Mouse (Mus musculus) liver, embryonic 16.5 days (tissue): Measurements from ENCODE around the gene Unc119b. TPM values are rescaled to one million over a fixed set of nuclear protein-coding genes. Genes with fewer than 3 reads are reported as not detected.
"Not testable (repeated sequence)": the region's sequence is repeated elsewhere in the genome, so short reads cannot be mapped to it uniquely, and the experiment has no call there.

Source experiments
- ATAC-seq: fragments of 200-750 bp; cut with Nextera tagmentation; 2 replicates; pipeline ENCODE4 v1.8.0; 2017; ENCODE audit warnings: low read depth, mild to moderate bottlenecking, moderate number of reproducible peaks, moderate library complexity
- H3K27ac ChIP-seq: fragments of 300-500 bp; sonication (generic); 2 replicates; pipeline ENCODE4 v1.5.1; 2014; ENCODE audit warnings: mild to moderate bottlenecking, low read length
- H3K27me3 ChIP-seq: fragments of 300-500 bp; sonication (generic); 2 replicates; pipeline ENCODE4 v1.6.1; 2014; ENCODE audit warnings: low read depth, low read length, mixed read lengths; ENCODE audit not compliant: control insufficient read depth, insufficient read depth
- H3K36me3 ChIP-seq: fragments of 300-500 bp; sonication (generic); 2 replicates; pipeline ENCODE4 v1.6.1; 2014; ENCODE audit warnings: mild to moderate bottlenecking; ENCODE audit not compliant: control insufficient read depth, insufficient read depth
- H3K4me1 ChIP-seq: fragments of 300-500 bp; sonication (generic); 2 replicates; pipeline ENCODE4 v1.6.1; 2014; ENCODE audit warnings: low read depth, low read length, mixed read lengths; ENCODE audit not compliant: control insufficient read depth
- H3K4me2 ChIP-seq: fragments of 300-500 bp; sonication (generic); 2 replicates; pipeline ENCODE4 v1.6.1; 2014; ENCODE audit warnings: low read depth, low read length, mixed read lengths
- H3K4me3 ChIP-seq: fragments of 300-500 bp; sonication (generic); 2 replicates; pipeline ENCODE4 v1.5.1; 2014; ENCODE audit warnings: low read depth, mild to moderate bottlenecking, low read length
- H3K9ac ChIP-seq: fragments of 300-500 bp; sonication (generic); 2 replicates; pipeline ENCODE4 v1.6.1; 2014; ENCODE audit warnings: low read depth, low read length
- H3K9me3 ChIP-seq: fragments of 300-500 bp; sonication (generic); replicated peaks from 2 replicates; pipeline ENCODE4 v1.6.1; 2016; ENCODE audit warnings: low read length; ENCODE audit not compliant: control insufficient read depth
- WGBS: fragments of 180-500 bp; shearing (Covaris S2); extraction: QIAGEN DNeasy Blood & Tissue Kit; methylation state at CpG from one replicate; pipeline ENCODE4 v1.1.7; 2014; ENCODE audit not compliant: insufficient replicate concordance; 5-methylcytosine and 5-hydroxymethylcytosine counted together
- polyA plus RNA-seq: library from polyadenylated mRNA; unstranded; fragments of >200 nt; fragmentation: Nextera tagmentation; extraction: Ambion mirVana; gene quantifications from 2 replicates; pipeline ENCODE4 v1.2.1, GENCODE M21; 2015

Gene Unc119b
- polyA plus RNA-seq, 1 experiment from 2014 or later, result 8.1 TPM

GRCm38 (mm10) chr5:115074749-115075148, 60.0 kb downstream of the Unc119b start:
- Histone ChIP-seq H3K4me2 (peak overlapping the region; percentile 13; the same call in 1 of the 2 replicates), H3K27ac (peak overlapping the region; percentile 68)
- WGBS, result 37% methylated on average over 4 of the region's 4 CpGs

GRCm38 (mm10) chr5:115073306-115073705, 61.5 kb downstream of the Unc119b start:
- Histone ChIP-seq H3K4me1 (peaks cover 90% of the 10 kb centered on the region), H3K4me3 (peak overlapping the region; percentile 7; the same call in 1 of the 2 replicates), H3K27ac (peak overlapping the region; percentile 98), H3K4me2 (peak overlapping the region; percentile 52), H3K36me3 (peaks cover 25% of the 10 kb centered on the region), H3K9ac (peak overlapping the region; percentile 49; the same call in 1 of the 2 replicates)
- not testable (repeated sequence) for H3K27me3 ChIP-seq, ATAC-seq, H3K9me3 ChIP-seq
- WGBS, result 30% methylated on average over 8 of the region's 8 CpGs

More at GRCm38 (mm10) chr5:115074749-115075148, 60.0 kb downstream of the Unc119b start:
- no peaks in the 10 kb centered on the region for H3K27me3 ChIP-seq
- H3K4me3 ChIP-seq, result no peak overlapping the region
- H3K9me3 ChIP-seq, result no peaks in the 10 kb centered on the region
- no peak for ATAC-seq
- H3K36me3 ChIP-seq, result peaks cover 25% of the 10 kb centered on the region
- H3K4me1 ChIP-seq, result peaks cover 80% of the 10 kb centered on the region
- 0 out of 2 replicates have a peak overlapping the region, but pooled peaks have one; percentile 9 for H3K9ac ChIP-seq

Other genes with a start within 250 kb of the Unc119b start
- 2.2 and 2.6 TPM in 2 replicates for gene Oasl2, start 238.0 kb downstream of the Unc119b start, polyA plus RNA-seq
- 0.26 and 0.61 TPM in 2 replicates for gene Oasl1, start 211.7 kb downstream of the Unc119b start, polyA plus RNA-seq
- gene 2210016L21Rik, start 192.8 kb downstream of the Unc119b start, polyA plus RNA-seq, result 9.8 and 10.2 TPM in 2 replicates
- gene Hnf1a, start 163.9 kb downstream of the Unc119b start, polyA plus RNA-seq, result 4.1 and 4.7 TPM in 2 replicates
- gene Sppl3, start 123.8 kb downstream of the Unc119b start, polyA plus RNA-seq, result 3.2 and 3.3 TPM in 2 replicates
- 8.1 and 8.5 TPM in 2 replicates for gene Gm10401, start 36.7 kb downstream of the Unc119b start, polyA plus RNA-seq
- gene Acads, start 15.6 kb downstream of the Unc119b start, polyA plus RNA-seq, result 48.8 and 54.2 TPM in 2 replicates
- gene Mlec, start 23.2 kb upstream of the Unc119b start, polyA plus RNA-seq, result 16.6 and 19.4 TPM in 2 replicates
- 0.13 and 0.19 TPM in 2 replicates for gene Cabp1, start 59.4 kb upstream of the Unc119b start, polyA plus RNA-seq
- gene Pop5, start 100.9 kb upstream of the Unc119b start, polyA plus RNA-seq, result 68.1 and 74.8 TPM in 2 replicates
- gene Rnf10, start 137.9 kb upstream of the Unc119b start, polyA plus RNA-seq, result 111 and 137 TPM in 2 replicates
- 25.2 and 26.7 TPM in 2 replicates for gene Coq5, start 144.7 kb upstream of the Unc119b start, polyA plus RNA-seq
- 470 and 491 TPM in 2 replicates for gene Dynll1, start 166.0 kb upstream of the Unc119b start, polyA plus RNA-seq
- gene Srsf9, start 192.2 kb upstream of the Unc119b start, polyA plus RNA-seq, result 59.2 and 64.0 TPM in 2 replicates
- gene Gatc, start 206.2 kb upstream of the Unc119b start, polyA plus RNA-seq, result 10.1 and 13.4 TPM in 2 replicates
- 24.5 and 26.2 TPM in 2 replicates for gene Triap1, start 206.2 kb upstream of the Unc119b start, polyA plus RNA-seq
- gene Cox6a1, start 214.0 kb upstream of the Unc119b start, polyA plus RNA-seq, result 674 and 679 TPM in 2 replicates